Mouse (Mus musculus) lung, postnatal 4 days (tissue): Measurements from ENCODE around the gene Pcsk6.

ENCODE experiments used
- DNase-seq, 2 experiments: peaks; one replicate each; pipeline ENCODE4 v3.0.0; 2021

The Pcsk6 gene

DNA sequence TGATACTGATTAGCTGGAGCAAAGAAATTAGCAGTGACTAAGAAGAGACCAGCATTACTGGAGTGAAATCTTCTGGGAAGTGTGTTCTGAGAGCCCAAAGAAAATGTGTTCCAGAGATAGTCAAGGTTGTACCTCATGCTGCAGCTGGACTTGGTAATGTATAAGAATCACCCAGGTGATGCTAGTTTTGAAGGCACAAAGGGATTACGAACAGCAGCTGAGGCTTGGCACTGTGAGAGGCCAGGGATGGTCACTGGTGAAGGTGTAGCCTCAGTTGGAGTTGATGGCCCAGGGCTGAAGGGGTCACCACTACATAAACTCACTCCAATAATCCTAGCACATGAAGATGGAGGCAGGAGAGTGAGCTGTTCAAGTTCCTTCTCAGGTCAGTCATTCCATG is 197.2 kb downstream of the Pcsk6 start, which contains the start of gene Snrpa1:
Gene Snrpa1 (plus strand): TSS at position 301 of the 400 bp plus-strand sequence.
- no peak for DNase-seq

DNA sequence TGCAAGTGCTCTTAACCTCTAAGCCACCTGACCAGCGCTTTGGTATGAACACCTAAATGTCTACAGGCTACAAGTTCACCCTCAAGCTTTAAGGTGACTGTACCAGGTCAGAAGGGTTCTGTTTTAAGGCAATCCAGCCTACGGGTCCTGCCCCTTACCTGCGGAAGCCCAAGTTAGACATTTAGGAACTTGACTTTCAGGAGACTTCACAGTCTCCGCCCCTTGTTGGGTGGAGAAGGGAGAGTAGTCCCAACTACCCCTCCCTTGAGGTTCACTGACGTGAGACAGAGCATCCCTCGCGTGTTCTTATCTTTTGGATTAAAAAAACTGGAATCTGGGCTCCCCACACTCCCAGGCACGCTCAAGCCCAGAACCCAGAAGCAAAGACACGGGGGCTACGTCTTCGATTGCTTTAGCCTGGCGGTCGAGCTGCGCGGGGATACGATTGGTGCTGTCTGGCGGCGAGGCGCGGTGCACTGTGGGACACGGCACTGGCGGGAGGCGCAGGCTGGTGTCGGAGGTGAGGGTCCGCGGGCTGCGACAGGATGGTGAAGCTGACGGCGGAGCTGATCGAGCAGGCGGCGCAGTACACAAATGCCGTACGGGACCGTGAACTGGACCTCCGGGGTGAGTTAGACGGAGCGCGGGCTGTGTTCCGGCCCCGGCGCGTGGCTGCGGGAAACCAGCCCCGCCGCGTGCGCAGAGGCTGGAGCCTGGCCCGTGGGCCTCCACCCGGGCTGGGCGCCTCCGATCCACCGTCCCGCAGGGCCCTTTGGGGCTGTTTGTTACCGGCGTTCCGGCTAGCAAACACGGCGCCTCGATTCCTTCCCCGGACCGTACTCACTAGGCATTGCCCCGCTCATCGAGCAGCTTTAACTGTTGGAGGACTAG is 198.8 kb downstream of the Pcsk6 start:
- peak; percentile 91 to 92 for DNase-seq

DNA sequence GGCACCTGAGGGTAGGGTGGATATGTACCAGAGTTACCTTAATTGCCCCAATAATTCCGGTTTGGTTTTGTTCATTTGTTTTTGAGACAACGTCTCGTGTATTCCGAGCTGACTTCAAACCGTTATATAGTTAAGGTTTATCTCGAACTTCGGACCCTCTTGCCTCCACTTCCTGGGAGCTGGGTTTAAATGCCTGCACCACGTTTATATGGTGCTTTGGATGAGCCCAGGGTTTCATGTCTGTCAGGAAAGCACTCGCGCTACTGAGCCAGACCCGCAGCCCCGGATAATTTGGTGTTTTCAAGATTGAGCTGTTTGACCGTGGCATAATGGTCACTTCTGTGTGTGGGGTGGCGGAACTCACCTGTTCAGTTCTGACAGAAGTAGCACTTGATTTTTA is 199.5 kb downstream of the Pcsk6 start:
- no peak for DNase-seq

DNA sequence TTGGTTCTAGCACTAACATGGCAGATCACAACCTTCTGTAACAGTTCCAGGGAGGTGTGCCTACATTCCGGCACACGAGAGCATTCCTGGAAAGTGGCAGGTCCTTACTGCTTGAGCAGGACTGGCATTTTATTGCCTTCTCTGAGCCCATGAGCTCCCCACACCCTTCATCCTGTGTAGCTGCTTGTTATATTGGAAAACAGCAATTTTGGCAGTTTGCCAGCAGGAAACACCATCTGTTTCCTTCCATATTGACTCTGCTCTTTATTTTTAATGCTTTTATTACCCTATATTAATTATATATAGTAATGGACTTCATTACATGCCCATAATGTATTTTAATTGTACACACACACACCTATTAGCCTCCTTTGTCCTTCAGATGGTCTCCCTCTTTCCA is 214.9 kb downstream of the Pcsk6 start:
- DNase-seq, result no peak

DNA sequence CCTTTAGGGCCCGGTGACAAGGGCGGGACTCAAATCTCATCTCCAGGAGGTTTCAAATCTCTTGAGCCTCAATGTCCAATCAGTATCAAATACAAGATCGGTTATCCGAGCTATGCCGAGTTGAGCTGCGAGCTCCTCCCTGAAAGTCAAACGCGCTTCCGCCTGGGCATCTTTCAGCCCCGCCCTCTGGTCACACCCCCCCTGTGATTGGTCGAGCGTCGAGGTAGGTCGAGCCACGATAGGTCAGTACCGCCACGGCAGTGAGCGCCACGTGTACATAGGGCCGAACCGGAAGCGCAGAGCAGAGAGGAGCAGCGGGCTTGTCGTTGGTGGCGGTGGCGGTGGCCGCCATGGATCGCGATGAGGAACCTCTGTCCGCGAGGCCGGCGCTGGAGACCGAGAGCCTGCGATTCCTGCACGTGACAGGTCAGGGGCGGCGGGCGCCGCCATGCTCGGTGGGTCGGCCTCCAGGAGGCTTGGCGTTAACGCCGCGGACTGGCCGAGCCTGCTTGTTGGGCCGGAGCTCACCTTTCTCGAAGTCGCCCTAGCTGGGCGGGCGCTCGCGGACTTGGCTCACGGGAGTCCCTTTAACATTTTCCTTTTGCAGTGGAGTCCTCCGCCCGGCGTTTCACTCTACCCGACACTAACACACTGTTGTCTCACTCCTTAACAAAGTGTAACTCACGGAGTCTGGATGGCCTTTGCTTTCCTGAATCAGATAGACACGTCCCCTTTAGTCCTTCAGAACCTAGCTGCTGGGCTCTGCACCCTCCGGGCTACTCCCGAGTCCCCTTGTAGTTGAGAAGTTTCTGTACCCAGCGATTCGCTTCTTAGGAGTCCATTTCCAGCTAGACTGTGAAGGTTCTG is 218.1 kb downstream of the Pcsk6 start, which contains the start of gene Selenos:
Gene Selenos (plus strand): TSS at position 286 of the 867 bp plus-strand sequence.
- peak; percentile 97 to 98 for DNase-seq

DNA sequence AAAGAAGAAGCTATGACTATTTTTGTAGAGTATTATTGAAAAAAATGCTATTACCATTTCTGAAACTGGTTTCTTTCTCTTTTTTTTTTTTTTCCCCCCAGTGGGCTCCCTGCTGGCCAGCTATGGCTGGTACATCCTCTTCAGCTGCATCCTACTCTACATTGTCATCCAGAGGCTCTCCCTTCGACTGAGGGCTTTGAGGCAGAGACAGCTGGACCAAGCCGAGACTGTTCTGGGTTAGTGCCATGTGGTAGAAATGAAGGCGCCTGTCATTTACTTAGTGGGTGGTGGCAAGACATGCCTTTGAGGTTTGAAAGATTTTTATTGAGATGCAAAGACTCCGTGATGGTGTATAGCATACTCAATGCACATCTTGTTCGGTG is 218.7 kb downstream of the Pcsk6 start:
- peak in 1 of 2 experiments; percentile 7 for DNase-seq

DNA sequence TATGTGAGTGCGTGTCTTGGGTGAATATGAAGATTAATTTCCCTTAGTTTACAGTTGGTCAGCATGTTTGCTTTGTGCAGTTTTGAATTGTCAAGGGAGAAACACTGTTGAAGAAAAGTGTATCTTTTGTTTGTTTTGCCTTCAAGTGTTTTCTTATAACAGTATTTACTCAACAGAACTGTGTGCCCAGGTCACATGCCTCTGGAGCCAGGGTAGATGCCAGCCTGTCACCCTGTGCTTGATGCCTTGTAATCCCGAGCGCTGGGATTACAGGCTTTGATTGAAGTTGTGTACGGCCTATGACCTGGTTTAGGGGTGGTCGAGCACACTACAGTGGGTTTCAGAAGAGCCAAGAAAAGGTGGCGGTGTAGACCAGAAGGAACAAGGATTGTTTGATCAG is 222.2 kb downstream of the Pcsk6 start:
- DNase-seq, result no peak

DNA sequence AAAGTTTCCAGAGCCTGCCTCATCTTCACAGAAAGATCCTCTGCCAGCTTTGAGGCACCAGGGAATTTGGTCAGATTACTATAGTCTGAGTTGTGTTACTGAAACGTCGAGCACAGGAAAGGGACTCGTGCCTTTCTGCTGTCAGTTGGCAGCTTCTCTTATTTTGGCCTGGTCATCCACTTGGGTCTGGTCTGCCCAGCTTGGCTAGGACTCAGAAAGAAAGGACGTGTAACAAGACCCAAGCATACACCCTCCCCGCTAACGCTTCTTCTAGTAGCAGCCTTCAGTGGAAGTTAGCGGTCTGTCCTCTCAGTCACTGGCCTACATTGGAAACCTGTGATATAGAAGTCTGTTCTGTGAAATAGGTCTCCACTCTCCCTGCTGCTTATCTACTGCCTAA is 223.0 kb downstream of the Pcsk6 start:
- no peak for DNase-seq

DNA sequence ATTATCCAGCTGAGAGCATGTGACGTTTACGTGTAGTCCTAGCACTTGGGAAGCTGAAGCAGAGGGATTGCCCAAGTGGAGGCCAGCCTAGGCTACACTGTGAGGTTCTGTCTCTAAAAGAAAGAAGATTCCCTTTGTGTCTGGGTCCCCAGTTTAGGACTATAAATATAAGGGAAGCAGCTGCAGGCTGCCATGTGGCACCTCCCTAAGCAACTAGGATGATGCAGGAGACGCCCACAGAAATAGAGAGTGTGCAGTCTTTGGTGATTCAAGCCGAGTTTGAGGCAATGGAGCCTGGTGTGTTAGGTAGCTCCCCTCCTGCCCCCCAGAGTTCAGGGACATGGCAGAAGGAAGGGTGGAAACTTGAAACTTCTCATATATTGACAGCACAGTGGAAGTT is 226.1 kb downstream of the Pcsk6 start:
- DNase-seq, result no peak

DNA sequence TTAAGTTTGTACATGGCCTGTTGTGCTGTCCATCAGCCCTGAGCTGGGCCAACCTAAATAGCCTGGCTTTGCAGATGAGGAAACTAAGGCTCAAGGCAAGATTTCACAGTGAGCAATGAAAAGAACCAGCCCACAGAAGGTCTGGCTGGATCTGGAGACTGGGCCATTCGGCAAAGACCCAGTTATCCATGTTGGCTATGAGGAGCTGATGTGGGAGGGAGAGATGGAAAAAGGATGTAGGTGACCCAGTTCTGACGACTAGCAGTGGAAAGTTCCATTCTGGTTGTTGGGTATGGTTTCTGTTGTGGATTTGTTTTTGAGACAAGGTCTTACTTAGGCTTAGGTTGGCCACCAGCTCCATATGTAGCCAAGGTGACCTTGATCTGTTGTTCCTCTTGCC is 226.5 kb downstream of the Pcsk6 start:
- DNase-seq, result no peak

DNA sequence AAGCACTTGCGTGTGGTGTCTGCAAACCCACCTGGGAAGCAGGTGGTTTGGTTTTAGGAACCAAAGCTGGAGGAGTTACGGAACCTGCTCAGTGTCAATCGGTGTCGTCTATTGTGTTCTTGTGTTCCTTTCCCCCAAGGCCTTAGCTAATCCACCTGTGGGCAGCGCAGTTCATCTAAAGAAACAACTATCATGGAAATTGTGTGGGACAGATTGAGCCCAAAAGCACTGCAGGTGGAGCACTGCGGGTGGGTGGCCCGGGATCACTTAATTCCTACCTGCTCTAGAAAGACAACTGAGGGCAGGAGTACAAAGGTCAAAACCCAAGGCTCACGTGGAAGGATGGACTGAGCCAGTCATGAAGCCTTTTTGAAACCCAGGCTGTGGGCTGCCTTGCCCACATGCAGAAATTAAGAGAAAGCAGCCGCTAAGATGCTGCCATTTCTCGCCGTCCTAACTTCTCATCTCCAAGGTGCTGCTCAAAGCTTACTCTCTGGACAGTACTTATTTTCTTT is 229.2 kb downstream of the Pcsk6 start:
- no peak for DNase-seq

DNA sequence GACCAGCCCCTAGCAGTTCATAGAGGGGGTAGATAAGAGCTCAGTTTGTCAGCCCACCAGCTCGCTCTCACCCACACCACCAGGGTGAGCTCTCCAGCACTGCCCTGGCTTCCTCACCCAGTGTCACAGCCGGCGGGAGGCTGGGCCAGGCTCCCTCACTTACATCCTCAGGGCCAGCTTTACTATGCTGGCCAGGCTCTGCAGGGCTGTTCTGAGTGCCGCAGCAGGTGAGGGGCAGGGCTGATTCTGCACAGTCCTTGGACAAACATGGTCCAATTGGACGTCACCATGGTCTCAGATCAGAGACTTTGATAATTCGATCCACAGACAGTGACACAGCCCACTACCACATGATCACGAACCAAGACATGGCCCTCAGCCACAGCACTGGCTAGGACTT is 230.0 kb downstream of the Pcsk6 start:
- no peak for DNase-seq

DNA sequence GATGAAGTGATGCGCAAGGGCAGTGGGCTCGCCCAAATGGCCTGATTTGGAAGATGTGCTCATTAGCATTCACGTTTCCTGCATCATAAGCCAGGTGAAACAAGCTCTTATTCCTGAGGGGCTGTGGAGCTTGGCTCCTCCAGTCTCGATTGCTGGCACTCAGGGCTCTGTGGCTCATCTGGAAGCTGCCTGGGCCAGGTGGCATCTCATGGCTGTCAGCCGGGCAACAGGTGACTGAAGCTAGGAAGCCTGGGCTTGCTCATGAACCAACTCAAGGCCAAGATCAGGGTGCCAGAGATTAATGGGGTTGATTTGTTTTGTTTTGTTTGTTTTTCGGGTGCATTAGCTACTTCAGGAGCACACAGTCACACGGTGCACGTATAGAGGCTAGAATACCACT is 231.1 kb downstream of the Pcsk6 start:
- no peak for DNase-seq

DNA sequence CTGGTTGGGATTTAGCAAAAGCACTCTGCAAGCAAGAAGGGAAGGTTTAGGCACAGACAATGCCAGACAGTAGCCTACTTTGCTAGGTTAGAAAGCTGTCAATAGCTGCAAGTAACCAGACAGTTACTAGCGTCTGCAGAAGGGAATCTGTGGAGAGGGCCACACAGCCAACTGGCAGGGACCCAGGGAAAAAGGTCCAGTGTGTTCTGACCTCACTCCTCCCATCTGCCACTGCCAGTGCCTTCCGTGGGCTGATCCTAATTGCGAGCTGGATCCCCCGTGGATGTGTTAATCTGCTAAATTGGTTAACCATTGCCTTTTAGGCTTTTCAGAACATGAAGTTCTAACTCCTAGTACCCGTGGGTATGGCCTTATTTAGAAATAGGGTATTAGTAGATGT is 232.6 kb downstream of the Pcsk6 start:
- no peak for DNase-seq

DNA sequence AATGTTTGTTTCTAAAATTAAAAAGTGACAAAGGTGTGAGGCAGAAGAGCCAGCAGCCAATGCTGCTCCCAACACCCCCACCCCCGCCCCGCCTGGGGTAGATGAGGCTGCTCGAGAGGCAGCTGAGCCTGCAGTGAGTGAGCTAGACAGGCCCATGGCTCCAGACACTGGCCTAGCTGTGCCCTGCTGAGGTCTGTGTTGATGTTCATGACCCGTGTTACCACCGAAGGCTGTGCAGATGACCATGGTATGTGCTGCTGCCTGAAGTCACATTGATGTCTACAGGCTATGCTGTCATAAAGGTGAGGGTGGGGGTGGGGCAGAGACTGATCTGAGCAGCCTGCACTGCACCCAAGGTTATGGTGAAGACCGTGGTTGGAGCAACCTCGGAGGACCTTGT is 237.3 kb downstream of the Pcsk6 start:
- no peak for DNase-seq
